Mouse (Mus musculus) G1E (cell line): ENCODE data around the gene Snrpd2. TPM values are rescaled to one million over a fixed set of nuclear protein-coding genes. Genes with fewer than 3 reads are reported as not detected.

Experiments used
- ATAC-seq: 2 replicates; pipeline ENCODE4 v1.8.0; 2016; ENCODE audit warnings: mild to moderate bottlenecking; ENCODE audit not compliant: insufficient number of reproducible peaks, poor library complexity, low FRiP score, severe bottlenecking; ENCODE audit errors: extremely low read depth
- DNase-seq: peaks from one replicate; pipeline ENCODE4 v3.0.0; 2012; ENCODE audit warnings: low spot score
- H3K27me3 ChIP-seq: 2 replicates; pipeline ENCODE4 v1.6.1; 2012; ENCODE audit warnings: mild to moderate bottlenecking, low read length, inconsistent platforms; ENCODE audit not compliant: insufficient read depth
- H3K36me3 ChIP-seq: replicated peaks from 2 replicates; pipeline ENCODE3; 2012; ENCODE audit warnings: mild to moderate bottlenecking, inconsistent platforms
- H3K4me1 ChIP-seq: 2 replicates; pipeline ENCODE4 v1.6.1; 2012; ENCODE audit warnings: low read depth, low read length, inconsistent platforms, mixed read lengths; ENCODE audit not compliant: insufficient read depth
- H3K4me3 ChIP-seq: 2 replicates; pipeline ENCODE4 v1.5.1; 2012; ENCODE audit warnings: low read depth, mild to moderate bottlenecking, inconsistent platforms, low read length, moderate library complexity, mixed read lengths
- H3K9me3 ChIP-seq: replicated peaks from 2 replicates; pipeline ENCODE4 v1.6.1; 2012; ENCODE audit warnings: inconsistent platforms
- CTCF ChIP-seq: IDR thresholded peaks from 2 replicates; pipeline ENCODE4 v1.5.1; 2012; ENCODE audit warnings: low read depth, low read length, inconsistent platforms, mixed read lengths
- GATA1 ChIP-seq: IDR thresholded peaks from 2 replicates; pipeline ENCODE4 v1.6.1; 2012; ENCODE audit warnings: borderline replicate concordance, low read length, inconsistent platforms, mixed read lengths
- GATA2 ChIP-seq: IDR thresholded peaks from 2 replicates; pipeline ENCODE4 v1.6.1; 2012; ENCODE audit warnings: low read depth, low read length, inconsistent platforms, borderline replicate concordance
- POLR2AphosphoS5 ChIP-seq: IDR thresholded peaks from 2 replicates; pipeline ENCODE4 v1.6.1; 2012; ENCODE audit warnings: low read depth, low read length, inconsistent platforms; ENCODE audit not compliant: insufficient replicate concordance
- TAL1 ChIP-seq: conservative IDR thresholded peaks from 2 replicates; pipeline ENCODE4 v1.6.1; 2012; ENCODE audit warnings: low read depth, low read length, inconsistent platforms, mixed read lengths
- polyA plus RNA-seq: library from polyadenylated mRNA; stranded (reverse); fragments of >175 nt; gene quantifications from 2 replicates; pipeline ENCODE4 v1.2.3, GENCODE M21; 2012
- total RNA-seq, 2 experiments: library from RNA; stranded (forward) in 1 of 2; stranded (reverse) in 1 of 2; fragments of 200-1000 nt in 1 of 2; fragments of >200 nt in 1 of 2; fragmentation: Nextera tagmentation in 1 of 2; gene quantifications; 2 replicates each; pipeline ENCODE4 v1.2.3; 2014 to 2017

Gene Snrpd2
- total and polyA plus RNA-seq, 3 experiments, result 25.5 to 75.1 (median 73.1) TPM

GRCm38 (mm10) chr7:19157160-19157800 lies 7.8 kb downstream of the Snrpd2 start:
- Histone ChIP-seq H3K27me3 (0 out of 2 replicates have a peak, but pooled peaks cover under 1% of the 10 kb centered on the region), H3K4me3 (peak overlapping the region; percentile 44; the same call in 1 of the 2 replicates), H3K4me1 (peaks cover 35% of the 10 kb centered on the region), H3K36me3 (peaks cover 82% of the 10 kb centered on the region), H3K9me3 (no peaks in the 10 kb centered on the region)
- DNase-seq (peak; percentile 76), ATAC-seq (peak; percentile 70; the same call in 1 of the 2 replicates)
- TF ChIP-seq GATA2 (no peak), CTCF (peak; percentile 92), TAL1 (no peak)

GRCm38 (mm10) chr7:19158601-19159000 lies 9.1 kb downstream of the Snrpd2 start:
- TF ChIP-seq GATA2 (no peak), POLR2AphosphoS5 (no peak), CTCF (no peak), TAL1 (no peak), GATA1 (no peak)
- Histone ChIP-seq H3K27me3 (peaks cover 7% of the 10 kb centered on the region), H3K36me3 (peaks cover 77% of the 10 kb centered on the region), H3K9me3 (no peaks in the 10 kb centered on the region), H3K4me1 (peaks cover 38% of the 10 kb centered on the region), H3K4me3 (no peak overlapping the region)
- DNase-seq (no peak), ATAC-seq (no peak)

GRCm38 (mm10) chr7:19159411-19159810 lies 9.9 kb downstream of the Snrpd2 start:
- TF ChIP-seq GATA1, result no peak
- no peak for TF ChIP-seq POLR2AphosphoS5
- TF ChIP-seq TAL1, result no peak
- TF ChIP-seq GATA2, result no peak
- TF ChIP-seq CTCF, result no peak
- peaks cover 73% of the 10 kb centered on the region for H3K36me3 ChIP-seq
- no peaks in the 10 kb centered on the region for H3K9me3 ChIP-seq
- peaks cover 46% of the 10 kb centered on the region for H3K4me1 ChIP-seq
- H3K4me3 ChIP-seq, result no peak overlapping the region
- H3K27me3 ChIP-seq, result peaks cover 14% of the 10 kb centered on the region
- ATAC-seq, result no peak
- DNase-seq, result no peak

GRCm38 (mm10) chr7:19160115-19160514 lies 10.6 kb downstream of the Snrpd2 start:
- no peak for DNase-seq
- TF ChIP-seq POLR2AphosphoS5, result no peak
- no peak for TF ChIP-seq CTCF
- no peak for TF ChIP-seq TAL1
- TF ChIP-seq GATA2, result no peak
- TF ChIP-seq GATA1, result no peak
- ATAC-seq, result no peak
- Histone ChIP-seq H3K27me3 (peaks cover 20% of the 10 kb centered on the region), H3K4me1 (peaks cover 51% of the 10 kb centered on the region), H3K36me3 (peaks cover 66% of the 10 kb centered on the region), H3K4me3 (peak overlapping the region; percentile 51; the same call in 1 of the 2 replicates), H3K9me3 (no peaks in the 10 kb centered on the region)

GRCm38 (mm10) chr7:19162928-19163327 lies 13.4 kb downstream of the Snrpd2 start:
- no peak for ATAC-seq
- no peak for TF ChIP-seq TAL1
- TF ChIP-seq CTCF, result no peak
- no peak for TF ChIP-seq GATA2
- no peak for TF ChIP-seq GATA1
- DNase-seq, result no peak
- peaks cover 38% of the 10 kb centered on the region for H3K36me3 ChIP-seq
- H3K27me3 ChIP-seq, result peaks cover 30% of the 10 kb centered on the region
- H3K4me1 ChIP-seq, result peaks cover 51% of the 10 kb centered on the region
- H3K9me3 ChIP-seq, result no peaks in the 10 kb centered on the region
- H3K4me3 ChIP-seq, result no peak overlapping the region

- Histone ChIP-seq H3K27me3 (peaks cover 38% of the 10 kb centered on the region), H3K36me3 (peaks cover 32% of the 10 kb centered on the region), H3K4me3 (no peak overlapping the region; the same call in 1 of the 2 replicates), H3K4me1 (peaks cover 56% of the 10 kb centered on the region), H3K9me3 (no peaks in the 10 kb centered on the region)
- TF ChIP-seq GATA1, result no peak
- no peak for TF ChIP-seq CTCF
- TF ChIP-seq POLR2AphosphoS5, result no peak
- no peak for TF ChIP-seq GATA2
- TF ChIP-seq TAL1, result no peak
- ATAC-seq (no peak), DNase-seq (no peak)
These were observed 14.2 kb downstream of the Snrpd2 start for GRCm38 (mm10) chr7:19163752-19164151.

- H3K27me3 ChIP-seq, result peaks cover 39% of the 10 kb centered on the region
- 0 out of 2 replicates have a peak, but pooled peaks have one; percentile 40 for ATAC-seq
- no peaks in the 10 kb centered on the region for H3K9me3 ChIP-seq
- H3K4me1 ChIP-seq, result peaks cover 55% of the 10 kb centered on the region
- DNase-seq, result no peak
- H3K36me3 ChIP-seq, result peaks cover 29% of the 10 kb centered on the region
- no peak for TF ChIP-seq CTCF
- TF ChIP-seq TAL1, result no peak
- no peak for TF ChIP-seq GATA1
- TF ChIP-seq POLR2AphosphoS5, result no peak
- no peak overlapping the region; the same call in 1 of the 2 replicates for H3K4me3 ChIP-seq
These were observed 14.7 kb downstream of the Snrpd2 start for GRCm38 (mm10) chr7:19164189-19164588.
